Mouse (Mus musculus): ENCODE results near the gene Duoxa2.

DNA sequence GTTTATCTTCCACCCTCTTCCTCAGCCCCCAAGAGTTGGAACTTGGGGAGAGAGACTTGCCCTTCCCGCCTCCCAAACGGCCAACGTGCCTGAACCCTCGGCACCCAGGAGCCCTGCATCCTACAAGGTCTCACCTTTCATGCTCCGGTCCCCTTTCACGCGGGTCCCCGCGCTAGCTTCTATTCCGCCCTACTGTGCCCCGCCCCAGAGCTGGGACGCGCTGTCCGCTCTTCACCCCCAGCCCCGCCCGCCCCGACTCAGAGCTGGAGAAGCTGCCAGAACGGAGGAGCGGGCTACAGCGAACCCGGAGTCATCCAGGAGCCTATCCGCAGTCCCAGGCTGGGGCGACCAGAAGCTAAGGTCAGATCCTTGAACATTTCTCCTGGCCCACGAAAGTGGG is 14.8 kb downstream of the Duoxa2 start, which contains the start of gene Duoxa1:
- no peak for TF ChIP-seq CTCF (IDR thresholded peaks at IDR 0.05; ENCODE audit: borderline replicate concordance, insufficient read depth, low read length)
- no peak for TF ChIP-seq POLR2A (IDR thresholded peaks at IDR 0.05; ENCODE audit: low read depth, low read length)
